Mouse (Mus musculus): ENCODE measurements around the gene Higd1c. TPM values are rescaled to one million over a fixed set of nuclear protein-coding genes. Genes with fewer than 3 reads are reported as not detected.
"Not testable (repeated sequence)": the region's sequence is repeated elsewhere in the genome, so short reads cannot be mapped to it uniquely, and the experiment has no call there.

Gene Higd1c
- polyA plus RNA-seq, 1 experiment from 2014 or later, result not detected

DNA sequence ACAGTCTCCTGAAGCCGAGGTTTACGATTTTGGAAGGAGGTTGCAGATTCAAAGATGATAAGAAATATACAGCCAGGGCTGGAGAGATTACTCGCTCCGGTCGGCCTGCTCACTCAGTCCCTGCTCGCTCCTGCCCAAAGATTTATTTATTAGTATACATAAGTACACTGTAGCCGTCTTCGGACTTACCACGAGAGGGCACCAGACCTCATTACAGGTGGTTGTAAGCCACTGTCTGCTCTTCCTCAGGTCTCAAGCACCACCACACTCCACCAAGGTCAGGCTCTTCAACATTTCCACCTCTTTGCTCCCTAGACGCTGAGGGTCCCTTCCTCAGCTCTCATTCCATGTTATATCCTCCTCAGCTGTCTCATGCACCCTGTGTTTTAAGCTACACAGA, 26.5 kb upstream of the Higd1c start:
- not testable (repeated sequence) for H3K4me1 ChIP-seq (ENCODE audit: insufficient read depth); H3K27me3 ChIP-seq (ENCODE audit: insufficient read depth, low read length); ATAC-seq; H3K9me3 ChIP-seq (ENCODE audit: low read length); H3K4me2 ChIP-seq (ENCODE audit: low read depth, low read length); H3K27ac ChIP-seq (ENCODE audit: low read depth); H3K9ac ChIP-seq (replicated peaks); H3K36me3 ChIP-seq (replicated peaks; ENCODE audit: insufficient read depth, low read length); H3K4me3 ChIP-seq (ENCODE audit: low read depth, low read length)
- peak; percentile 35 for DNase-seq
- TF ChIP-seq CTCF (IDR thresholded peaks at IDR 0.05; ENCODE audit: low read depth), result peak; percentile 55
- 21% methylated on average over 10 of the region's 10 CpGs for WGBS (ENCODE audit: insufficient replicate concordance)

DNA sequence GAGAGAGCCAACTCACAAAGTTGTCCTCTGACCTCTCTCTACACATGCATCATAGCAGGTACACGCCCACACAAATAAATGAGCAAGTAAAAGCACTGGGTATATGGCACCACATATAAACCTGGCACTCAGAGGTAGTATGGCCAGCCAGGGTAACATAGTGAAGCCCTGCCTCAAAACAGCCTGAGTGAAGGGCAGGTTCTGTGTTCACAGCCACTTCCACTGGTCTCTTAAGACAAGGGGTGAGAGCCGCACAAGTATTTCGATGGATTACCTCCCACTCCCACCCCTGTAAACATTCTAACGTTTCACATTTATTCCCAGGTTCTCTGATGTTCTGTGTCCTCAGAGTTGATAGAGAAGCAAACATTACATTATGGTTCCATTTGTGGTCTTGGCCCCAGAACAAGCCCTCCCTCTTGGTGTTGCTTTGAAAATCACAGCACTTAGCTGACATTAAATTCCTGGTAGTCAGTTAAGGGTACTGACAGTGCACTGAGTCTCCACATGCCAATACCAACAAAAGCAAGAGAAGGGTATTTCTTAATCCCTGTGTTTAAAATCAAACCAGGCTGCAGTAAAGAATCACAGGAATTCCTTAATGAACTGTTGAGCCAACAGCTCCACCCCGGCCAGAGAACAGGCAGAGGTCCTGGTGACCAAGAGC, 22.9 kb upstream of the Higd1c start:
- ATAC-seq, result not testable (repeated sequence)

DNA sequence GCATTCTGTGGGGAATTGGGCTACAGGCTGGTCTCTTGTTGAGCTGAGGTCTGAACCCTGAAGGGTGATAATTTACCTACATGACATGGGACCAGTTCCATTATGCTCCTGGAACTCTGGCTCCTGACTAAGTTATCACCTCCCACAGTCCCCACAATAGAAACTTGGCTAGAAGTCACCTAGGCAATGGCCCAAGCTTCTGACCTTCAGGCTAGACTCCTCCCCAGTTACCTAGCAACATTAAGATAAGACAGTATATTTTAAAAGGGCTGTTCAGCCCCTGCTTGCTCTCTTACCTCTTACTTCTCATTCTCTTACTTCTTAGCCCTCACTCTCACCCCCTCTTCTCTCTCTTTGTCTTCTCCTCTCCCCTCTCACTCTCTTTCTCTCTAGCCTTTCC, 18.9 kb upstream of the Higd1c start:
- DNase-seq, result no peak
- Histone ChIP-seq H3K36me3 (replicated peaks; ENCODE audit: insufficient read depth, low read length) (no peaks in the 10 kb centered on the region), H3K4me1 (ENCODE audit: insufficient read depth) (no peaks in the 10 kb centered on the region), H3K4me3 (ENCODE audit: low read depth, low read length) (no peak overlapping the region), H3K9me3 (ENCODE audit: low read length) (no peaks in the 10 kb centered on the region), H3K9ac (replicated peaks) (no peak overlapping the region), H3K27ac (ENCODE audit: low read depth) (no peak overlapping the region), H3K27me3 (ENCODE audit: insufficient read depth, low read length) (no peaks in the 10 kb centered on the region), H3K4me2 (ENCODE audit: low read depth, low read length) (no peak overlapping the region)
- TF ChIP-seq CTCF (IDR thresholded peaks at IDR 0.05; ENCODE audit: low read depth), result no peak
- ATAC-seq, result no peak

More for the DNA sequence above, 22.9 kb upstream of the Higd1c start:
- not testable (repeated sequence) for H3K36me3 ChIP-seq (replicated peaks; ENCODE audit: insufficient read depth, low read length); H3K27ac ChIP-seq (ENCODE audit: low read depth); H3K27me3 ChIP-seq (ENCODE audit: insufficient read depth, low read length); H3K4me3 ChIP-seq (ENCODE audit: low read depth, low read length); H3K4me1 ChIP-seq (ENCODE audit: insufficient read depth); H3K4me2 ChIP-seq (ENCODE audit: low read depth, low read length); H3K9me3 ChIP-seq (ENCODE audit: low read length); H3K9ac ChIP-seq (replicated peaks); DNase-seq
- WGBS (ENCODE audit: insufficient replicate concordance), result 62% methylated on average over 4 of the region's 5 CpGs

DNA sequence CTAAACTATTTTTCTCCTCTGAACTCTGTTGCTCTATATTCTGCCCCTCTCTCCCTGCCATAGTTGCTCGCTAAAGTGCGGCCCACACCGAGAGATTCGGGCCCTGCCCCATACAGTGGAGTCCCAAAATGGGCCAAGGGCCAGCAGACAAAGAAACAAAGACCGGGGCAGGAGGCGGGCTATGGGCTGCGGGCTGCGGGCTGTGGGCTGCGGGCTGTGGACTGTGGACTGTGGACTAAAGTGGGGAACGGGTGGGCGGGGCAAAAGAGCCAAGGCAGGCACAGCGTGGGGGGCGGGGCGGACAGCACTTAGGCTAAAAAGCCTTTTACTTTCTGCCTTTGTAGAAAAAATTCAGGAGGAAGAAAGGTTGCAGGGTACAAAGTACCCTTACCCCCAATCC, 17.6 kb upstream of the Higd1c start:
- no peak overlapping the region for H3K4me3 ChIP-seq (ENCODE audit: low read depth, low read length)
- H3K4me1 ChIP-seq (ENCODE audit: insufficient read depth), result peaks cover 3% of the 10 kb centered on the region; the same call in 1 of the 2 replicates
- no peak overlapping the region for H3K9ac ChIP-seq (replicated peaks)
- peak; percentile 91 for ATAC-seq
- TF ChIP-seq CTCF (IDR thresholded peaks at IDR 0.05; ENCODE audit: low read depth) (no peak), EP300 (IDR thresholded peaks at IDR 0.05; ENCODE audit: low read depth) (no peak)
- peak; percentile 74 for DNase-seq
- H3K36me3 ChIP-seq (replicated peaks; ENCODE audit: insufficient read depth, low read length), result no peaks in the 10 kb centered on the region
- 0 out of 2 replicates have a peak overlapping the region, but pooled peaks have one; percentile 5 for H3K4me2 ChIP-seq (ENCODE audit: low read depth, low read length)
- WGBS (ENCODE audit: insufficient replicate concordance), result 55% methylated on average over 12 of the region's 14 CpGs
- H3K27me3 ChIP-seq (ENCODE audit: insufficient read depth, low read length), result no peaks in the 10 kb centered on the region
- no peaks in the 10 kb centered on the region for H3K9me3 ChIP-seq (ENCODE audit: low read length)
- H3K27ac ChIP-seq (ENCODE audit: low read depth), result peak overlapping the region; percentile 46

DNA sequence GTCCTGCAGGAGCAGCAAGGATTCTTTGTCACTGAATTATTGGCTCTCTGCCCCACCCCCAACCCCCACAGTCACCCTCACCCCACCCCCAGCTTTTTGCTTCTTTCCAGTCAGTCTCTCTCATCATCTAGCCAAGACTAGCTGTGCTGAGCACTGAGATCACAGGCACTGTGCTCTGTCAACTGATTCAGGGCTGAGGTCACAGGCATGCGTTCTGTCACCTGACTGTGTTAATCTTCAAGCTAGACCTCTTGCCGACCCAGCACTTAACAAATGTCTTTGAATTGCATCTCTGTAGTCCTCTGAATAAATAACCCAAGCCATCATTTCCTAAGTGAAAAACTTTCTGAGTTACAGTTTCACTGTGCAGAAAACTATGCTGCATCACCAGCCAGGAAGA, 14.8 kb upstream of the Higd1c start:
- TF ChIP-seq CTCF (IDR thresholded peaks at IDR 0.05; ENCODE audit: low read depth) (no peak), EP300 (IDR thresholded peaks at IDR 0.05; ENCODE audit: low read depth) (no peak)
- no peaks in the 10 kb centered on the region for H3K36me3 ChIP-seq (replicated peaks; ENCODE audit: insufficient read depth, low read length)
- peaks cover 4% of the 10 kb centered on the region; the same call in 1 of the 2 replicates for H3K4me1 ChIP-seq (ENCODE audit: insufficient read depth)
- no peak overlapping the region for H3K4me2 ChIP-seq (ENCODE audit: low read depth, low read length)
- WGBS (ENCODE audit: insufficient replicate concordance), result 50% methylated on average over 2 of the region's 2 CpGs
- H3K4me3 ChIP-seq (ENCODE audit: low read depth, low read length), result no peak overlapping the region
- H3K27ac ChIP-seq (ENCODE audit: low read depth), result no peak overlapping the region
- H3K27me3 ChIP-seq (ENCODE audit: insufficient read depth, low read length), result no peaks in the 10 kb centered on the region
- H3K9ac ChIP-seq (replicated peaks), result no peak overlapping the region
- DNase-seq, result no peak
- no peaks in the 10 kb centered on the region for H3K9me3 ChIP-seq (ENCODE audit: low read length)
- ATAC-seq, result no peak

DNA sequence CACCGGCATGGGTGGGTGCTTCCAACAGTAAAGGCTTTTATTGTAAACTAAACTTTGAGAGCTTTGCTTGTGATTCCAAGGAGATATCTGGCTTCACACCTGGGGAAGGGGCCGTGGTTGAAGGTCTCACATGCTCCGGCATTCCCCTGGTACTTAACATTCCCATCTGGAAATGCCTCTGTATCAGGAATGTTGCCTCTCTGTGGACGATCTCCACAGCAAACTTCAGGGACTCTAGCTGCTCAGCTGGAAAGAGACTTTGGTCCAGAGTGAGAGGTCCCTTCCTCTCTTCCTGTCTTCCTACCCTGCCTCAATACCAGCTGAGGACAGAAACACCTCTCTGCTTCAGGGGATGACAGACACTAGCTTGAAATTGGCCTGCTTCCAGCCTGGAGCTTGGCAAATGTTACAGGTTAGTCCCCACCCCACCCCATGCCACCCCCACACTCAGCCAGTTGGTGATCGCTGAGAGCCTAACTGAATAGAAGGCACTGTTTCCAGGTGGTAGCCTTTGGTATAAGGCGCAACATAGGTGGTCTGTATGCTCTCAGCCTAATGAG, 12.8 kb upstream of the Higd1c start:
- Histone ChIP-seq H3K9me3 (ENCODE audit: low read length) (no peaks in the 10 kb centered on the region), H3K27ac (ENCODE audit: low read depth) (no peak overlapping the region), H3K4me3 (ENCODE audit: low read depth, low read length) (no peak overlapping the region), H3K36me3 (replicated peaks; ENCODE audit: insufficient read depth, low read length) (no peaks in the 10 kb centered on the region), H3K4me1 (ENCODE audit: insufficient read depth) (peaks cover 4% of the 10 kb centered on the region; the same call in 1 of the 2 replicates), H3K27me3 (ENCODE audit: insufficient read depth, low read length) (no peaks in the 10 kb centered on the region), H3K4me2 (ENCODE audit: low read depth, low read length) (no peak overlapping the region), H3K9ac (replicated peaks) (no peak overlapping the region)
- TF ChIP-seq CTCF (IDR thresholded peaks at IDR 0.05; ENCODE audit: low read depth) (no peak), EP300 (IDR thresholded peaks at IDR 0.05; ENCODE audit: low read depth) (no peak)
- 66% methylated on average over 6 of the region's 6 CpGs for WGBS (ENCODE audit: insufficient replicate concordance)
- no peak for DNase-seq
- ATAC-seq, result no peak

Measured in liver, postnatal 0 days (tissue).